Mouse (Mus musculus) heart, postnatal 0 days (tissue): Measurements from ENCODE around the gene Oas1d. TPM values are rescaled to one million over a fixed set of nuclear protein-coding genes. Genes with fewer than 3 reads are reported as not detected.

Experiments used
- ATAC-seq: fragments of 200-750 bp; cut with Nextera tagmentation; 2 replicates; pipeline ENCODE4 v1.8.0; 2017; ENCODE audit warnings: low read depth, moderate number of reproducible peaks, moderate library complexity; ENCODE audit not compliant: insufficient read depth
- DNase-seq: peaks from one replicate; pipeline ENCODE4 v3.0.0-alpha.2; 2016; ENCODE audit warnings: low spot score
- H3K27ac ChIP-seq: fragments of 300-500 bp; sonication (generic); 2 replicates; pipeline ENCODE4 v1.5.1; 2014; ENCODE audit warnings: low read depth, mild to moderate bottlenecking
- H3K27me3 ChIP-seq: fragments of 300-500 bp; sonication (generic); 2 replicates; pipeline ENCODE4 v1.6.1; 2014; ENCODE audit warnings: low read length, mixed read lengths; ENCODE audit not compliant: control insufficient read depth, insufficient read depth
- H3K36me3 ChIP-seq: fragments of 300-500 bp; sonication (generic); replicated peaks from 2 replicates; pipeline ENCODE4 v1.6.1; 2014; ENCODE audit warnings: low read length, mixed read lengths; ENCODE audit not compliant: control insufficient read depth, insufficient read depth
- H3K4me1 ChIP-seq: fragments of 300-500 bp; sonication (generic); 2 replicates; pipeline ENCODE4 v1.6.1; 2014; ENCODE audit warnings: antibody characterized with exemption; ENCODE audit not compliant: control insufficient read depth, insufficient read depth
- H3K4me2 ChIP-seq: fragments of 300-500 bp; sonication (generic); 2 replicates; pipeline ENCODE4 v1.6.1; 2014; ENCODE audit warnings: low read depth, mild to moderate bottlenecking, low read length, moderate library complexity
- H3K4me3 ChIP-seq: fragments of 300-500 bp; sonication (generic); 2 replicates; pipeline ENCODE4 v1.5.1; 2014; ENCODE audit warnings: low read depth, low read length
- H3K9ac ChIP-seq: fragments of 300-500 bp; sonication (generic); replicated peaks from 2 replicates; pipeline ENCODE4 v1.6.1; 2014; ENCODE audit warnings: low read depth, low read length, mixed read lengths
- H3K9me3 ChIP-seq: fragments of 300-500 bp; sonication (generic); replicated peaks from 2 replicates; pipeline ENCODE4 v1.6.1; 2016; ENCODE audit warnings: low read length; ENCODE audit not compliant: control insufficient read depth
- CTCF ChIP-seq: IDR thresholded peaks from 2 replicates; pipeline ENCODE4 v1.5.1; 2016; ENCODE audit warnings: antibody characterized with exemption, control low read depth, low read depth
- EP300 ChIP-seq: IDR thresholded peaks from 2 replicates; pipeline ENCODE4 v1.6.1; 2016; ENCODE audit warnings: antibody characterized with exemption, low read depth
- WGBS: fragments of 180-500 bp; shearing (Covaris S2); extraction: QIAGEN DNeasy Blood & Tissue Kit; methylation state at CpG from one replicate; pipeline ENCODE4 v1.1.7; 2014; 5-methylcytosine and 5-hydroxymethylcytosine counted together
- polyA plus RNA-seq: library from polyadenylated mRNA; unstranded; fragments of >200 nt; fragmentation: Nextera tagmentation; extraction: Ambion mirVana; gene quantifications from 2 replicates; pipeline ENCODE4 v1.2.1, GENCODE M21; 2015
- total RNA-seq: library from RNA; depleted of rRNA; stranded (reverse); fragments of >200 nt; gene quantifications from 2 replicates; pipeline ENCODE4 v1.2.3, GENCODE M21; 2014; ENCODE audit warnings: low replicate concordance

The Oas1d gene
- total and polyA plus RNA-seq, 2 experiments from 2014 or later: not detected

- Histone ChIP-seq H3K4me3 (no peak overlapping the region), H3K4me2 (no peak overlapping the region), H3K9me3 (no peaks in the 10 kb centered on the region), H3K36me3 (no peaks in the 10 kb centered on the region), H3K4me1 (no peaks in the 10 kb centered on the region), H3K27ac (no peak overlapping the region), H3K27me3 (no peaks in the 10 kb centered on the region), H3K9ac (no peak overlapping the region)
- ATAC-seq (no peak), DNase-seq (no peak)
- 19% methylated on average over 5 of the region's 5 CpGs for WGBS
- peak; percentile 54 for TF ChIP-seq CTCF
- no peak for TF ChIP-seq EP300
These were observed 39.6 kb downstream of the Oas1d start for GRCm38 (mm10) chr5:120953974-120954373.

GRCm38 (mm10) chr5:120961004-120961403 is 46.7 kb downstream of the Oas1d start:
- no peaks in the 10 kb centered on the region for H3K36me3 ChIP-seq
- H3K4me1 ChIP-seq: no peaks in the 10 kb centered on the region
- WGBS: 37% methylated on average over 4 of the region's 4 CpGs

GRCm38 (mm10) chr5:120966156-120966555 is 51.8 kb downstream of the Oas1d start:
- H3K27me3 ChIP-seq: no peaks in the 10 kb centered on the region

More at GRCm38 (mm10) chr5:120961004-120961403, 46.7 kb downstream of the Oas1d start:
- Histone ChIP-seq H3K27me3 (no peaks in the 10 kb centered on the region), H3K4me3 (no peak overlapping the region), H3K27ac (no peak overlapping the region), H3K4me2 (no peak overlapping the region), H3K9me3 (no peaks in the 10 kb centered on the region; the same call in 1 of the 2 replicates), H3K9ac (no peak overlapping the region)
- ATAC-seq: no peak
- no peak for TF ChIP-seq CTCF
- TF ChIP-seq EP300: no peak
- DNase-seq: no peak

GRCm38 (mm10) chr5:120966894-120967293 is 52.6 kb downstream of the Oas1d start:
- WGBS: 81% methylated on average over 8 of the region's 8 CpGs
- no peaks in the 10 kb centered on the region for H3K4me1 ChIP-seq
- DNase-seq: no peak

More at GRCm38 (mm10) chr5:120966156-120966555, 51.8 kb downstream of the Oas1d start:
- TF ChIP-seq EP300 (no peak), CTCF (no peak)
- Histone ChIP-seq H3K9ac (no peak overlapping the region), H3K36me3 (no peaks in the 10 kb centered on the region), H3K4me2 (no peak overlapping the region), H3K9me3 (no peaks in the 10 kb centered on the region), H3K27ac (no peak overlapping the region), H3K4me1 (no peaks in the 10 kb centered on the region), H3K4me3 (no peak overlapping the region)
- DNase-seq (no peak), ATAC-seq (no peak)
- 67% methylated on average over 4 of the region's 4 CpGs for WGBS

GRCm38 (mm10) chr5:120967355-120968133 is 53.2 kb downstream of the Oas1d start:
- Histone ChIP-seq H3K36me3 (no peaks in the 10 kb centered on the region), H3K4me2 (no peak overlapping the region), H3K9ac (no peak overlapping the region), H3K27ac (no peak overlapping the region), H3K9me3 (no peaks in the 10 kb centered on the region), H3K27me3 (no peaks in the 10 kb centered on the region), H3K4me1 (no peaks in the 10 kb centered on the region), H3K4me3 (no peak overlapping the region)
- DNase-seq (no peak), ATAC-seq (no peak)
- no peak for TF ChIP-seq EP300
- TF ChIP-seq CTCF: no peak
- WGBS: 70% methylated on average over 13 of the region's 13 CpGs

More at GRCm38 (mm10) chr5:120966894-120967293, 52.6 kb downstream of the Oas1d start:
- no peak for ATAC-seq
- no peaks in the 10 kb centered on the region for H3K36me3 ChIP-seq
- TF ChIP-seq CTCF (no peak), EP300 (no peak)
- H3K27me3 ChIP-seq: no peaks in the 10 kb centered on the region
- no peak overlapping the region for H3K4me3 ChIP-seq
- H3K27ac ChIP-seq: no peak overlapping the region
- H3K9ac ChIP-seq: no peak overlapping the region
- no peak overlapping the region for H3K4me2 ChIP-seq
- H3K9me3 ChIP-seq: no peaks in the 10 kb centered on the region

GRCm38 (mm10) chr5:120968134-120968532 is 53.8 kb downstream of the Oas1d start:
- Histone ChIP-seq H3K36me3 (no peaks in the 10 kb centered on the region), H3K27ac (no peak overlapping the region), H3K27me3 (no peaks in the 10 kb centered on the region), H3K9ac (no peak overlapping the region), H3K4me3 (no peak overlapping the region), H3K9me3 (no peaks in the 10 kb centered on the region), H3K4me1 (no peaks in the 10 kb centered on the region), H3K4me2 (no peak overlapping the region)
- no peak for TF ChIP-seq CTCF
- no peak for TF ChIP-seq EP300
- ATAC-seq: no peak
- WGBS: 48% methylated on average over 4 of the region's 4 CpGs
- DNase-seq: no peak
